Mouse (Mus musculus): ENCODE measurements at regions not wholly inside any gene's neighbourhood (a gene's known extent, or its start where the extent isn't known, plus 50 kb on each side); places are given as distances from the start of the nearest gene placed in this dataset.
A peak's percentile ranks its signal among the peaks of the same experiment; 100 is the strongest.

- no peak for DNase-seq (ENCODE audit: low spot score)
Measured at GRCm38 (mm10) chr17:68057264-68057663, 53.3 kb upstream of the Arhgap28 start.

GRCm38 (mm10) chr17:68060455-68060854, 56.5 kb upstream of the Arhgap28 start:
- no peak for DNase-seq (ENCODE audit: low spot score)

- DNase-seq (ENCODE audit: low spot score): no peak
Measured at GRCm38 (mm10) chr17:68065751-68066150, 61.8 kb upstream of the Arhgap28 start.

- DNase-seq (ENCODE audit: low spot score): no peak
Measured at GRCm38 (mm10) chr17:68066204-68066603, 62.3 kb upstream of the Arhgap28 start.

- DNase-seq (ENCODE audit: low spot score): no peak
Measured at GRCm38 (mm10) chr17:68069008-68069407, 65.1 kb upstream of the Arhgap28 start.

- no peak for DNase-seq (ENCODE audit: low spot score)
Measured at GRCm38 (mm10) chr17:68069484-68069883, 65.6 kb upstream of the Arhgap28 start.

- DNase-seq (ENCODE audit: low spot score): no peak
Measured at GRCm38 (mm10) chr17:68071472-68071871, 67.6 kb upstream of the Arhgap28 start.

GRCm38 (mm10) chr17:68075712-68076111, 71.8 kb upstream of the Arhgap28 start:
- no peak for DNase-seq (ENCODE audit: low spot score)

- no peak for DNase-seq (ENCODE audit: low spot score)
Measured at GRCm38 (mm10) chr17:68078709-68079108, 74.8 kb upstream of the Arhgap28 start.

GRCm38 (mm10) chr17:68084446-68084845, 80.5 kb upstream of the Arhgap28 start:
- no peak for DNase-seq (ENCODE audit: low spot score)

- no peak for DNase-seq (ENCODE audit: low spot score)
Measured at GRCm38 (mm10) chr17:68087149-68087548, 83.2 kb upstream of the Arhgap28 start.

GRCm38 (mm10) chr17:68089179-68089578, 85.3 kb upstream of the Arhgap28 start:
- DNase-seq (ENCODE audit: low spot score): no peak

GRCm38 (mm10) chr17:68089830-68090229, 85.9 kb upstream of the Arhgap28 start:
- no peak for DNase-seq (ENCODE audit: low spot score)

- DNase-seq (ENCODE audit: low spot score): no peak
Measured at GRCm38 (mm10) chr17:68096982-68097381, 93.1 kb upstream of the Arhgap28 start.

- DNase-seq (ENCODE audit: low spot score): no peak
Measured at GRCm38 (mm10) chr17:68097436-68097835, 93.5 kb upstream of the Arhgap28 start.

GRCm38 (mm10) chr17:68100093-68100492, 96.2 kb upstream of the Arhgap28 start:
- DNase-seq (ENCODE audit: low spot score): no peak

GRCm38 (mm10) chr17:68103346-68103745, 99.4 kb upstream of the Arhgap28 start:
- peak; percentile 24 for DNase-seq (ENCODE audit: low spot score)

- no peak for DNase-seq (ENCODE audit: low spot score)
Measured at GRCm38 (mm10) chr17:68106366-68106765, 102.4 kb upstream of the Arhgap28 start.

GRCm38 (mm10) chr17:68107875-68108274, 104.0 kb upstream of the Arhgap28 start:
- DNase-seq (ENCODE audit: low spot score): no peak

GRCm38 (mm10) chr17:68111834-68112473, 108.0 kb upstream of the Arhgap28 start:
- no peak for DNase-seq (ENCODE audit: low spot score)

GRCm38 (mm10) chr17:68112763-68113330, 108.9 kb upstream of the Arhgap28 start:
- DNase-seq (ENCODE audit: low spot score): peak; percentile 31

GRCm38 (mm10) chr17:68115599-68115998, 111.7 kb upstream of the Arhgap28 start:
- DNase-seq (ENCODE audit: low spot score): no peak

- no peak for DNase-seq (ENCODE audit: low spot score)
Measured at GRCm38 (mm10) chr17:68119055-68119698, 115.3 kb upstream of the Arhgap28 start.

GRCm38 (mm10) chr17:68120230-68120629, 116.3 kb upstream of the Arhgap28 start:
- DNase-seq (ENCODE audit: low spot score): no peak
